Mouse (Mus musculus) small intestine, adult 2 months (tissue): ENCODE measurements around the gene Hoxb1.

ENCODE experiments used
- CTCF ChIP-seq: fragments of 200-500 bp; IDR thresholded peaks from 2 replicates; pipeline ENCODE4 v1.5.1; 2012; ENCODE audit warnings: low read depth, mild to moderate bottlenecking, control low read depth, inconsistent platforms, low read length, moderate library complexity, mixed read lengths; ENCODE audit not compliant: insufficient replicate concordance, insufficient read length; ENCODE audit errors: extremely low read depth
- POLR2A ChIP-seq: fragments of 200-500 bp; IDR thresholded peaks from 2 replicates; pipeline ENCODE4 v1.6.1; 2012; ENCODE audit warnings: low read depth, mild to moderate bottlenecking, control low read depth, inconsistent platforms, low read length, moderate library complexity

- TF ChIP-seq CTCF (no peak), POLR2A (no peak)
Measured at GRCm38 (mm10) chr11:96345220-96345892, 20.2 kb upstream of the Hoxb1 start.
